Mouse (Mus musculus): ENCODE measurements around the gene Dnlz.

The Dnlz gene

GRCm38 (mm10) chr2:26313394-26313793 lies 38.5 kb downstream of the Dnlz start:
- in situ Hi-C loops (cut with MboI; ENCODE audit: low pct_unique_long_range_greater_than_20kb in 1 of 2, low sequenced_read_pairs in 2 of 2, unreplicated experiment in 1 of 2), result loop anchor here in 1 of 2 experiments (25.0 kb wide), 1 partner anchor 249 kb away; no protein-coding TSS in a partner anchor

GRCm38 (mm10) chr2:26312812-26313211 lies 39.1 kb downstream of the Dnlz start:
- in situ Hi-C loops (cut with MboI; ENCODE audit: low pct_unique_long_range_greater_than_20kb in 1 of 2, low sequenced_read_pairs in 2 of 2, unreplicated experiment in 1 of 2), result loop anchor here in 1 of 2 experiments (25.0 kb wide), 1 partner anchor 249 kb away; no protein-coding TSS in a partner anchor

- in situ Hi-C loops (cut with MboI; ENCODE audit: low pct_unique_long_range_greater_than_20kb in 1 of 2, low sequenced_read_pairs in 2 of 2, unreplicated experiment in 1 of 2), result loop anchor here in 1 of 2 experiments (25.0 kb wide), 1 partner anchor 250 kb away; no protein-coding TSS in a partner anchor
Measured at GRCm38 (mm10) chr2:26311936-26312335, 40.0 kb downstream of the Dnlz start.

GRCm38 (mm10) chr2:26309739-26310138 lies 42.2 kb downstream of the Dnlz start:
- in situ Hi-C loops (cut with MboI; ENCODE audit: low pct_unique_long_range_greater_than_20kb in 1 of 2, low sequenced_read_pairs in 2 of 2, unreplicated experiment in 1 of 2), result loop anchor here in 1 of 2 experiments (25.0 kb wide), 1 partner anchor 253 kb away; no protein-coding TSS in a partner anchor

- in situ Hi-C loops (cut with MboI; ENCODE audit: low pct_unique_long_range_greater_than_20kb in 1 of 2, low sequenced_read_pairs in 2 of 2, unreplicated experiment in 1 of 2), result loop anchor here in 1 of 2 experiments (25.0 kb wide), 1 partner anchor 256 kb away; no protein-coding TSS in a partner anchor
Measured at GRCm38 (mm10) chr2:26306702-26307101, 45.2 kb downstream of the Dnlz start.

- in situ Hi-C loops (cut with MboI; ENCODE audit: low pct_unique_long_range_greater_than_20kb in 1 of 2, low sequenced_read_pairs in 2 of 2, unreplicated experiment in 1 of 2), result loop anchor here in 1 of 2 experiments (25.0 kb wide), 1 partner anchor 257 kb away; no protein-coding TSS in a partner anchor
Measured at GRCm38 (mm10) chr2:26305555-26305954, 46.4 kb downstream of the Dnlz start.

- in situ Hi-C loops (cut with MboI; ENCODE audit: low pct_unique_long_range_greater_than_20kb in 1 of 2, low sequenced_read_pairs in 2 of 2, unreplicated experiment in 1 of 2), result loop anchor here in 1 of 2 experiments (25.0 kb wide), 1 partner anchor 258 kb away; no protein-coding TSS in a partner anchor
Measured at GRCm38 (mm10) chr2:26304711-26305110, 47.2 kb downstream of the Dnlz start.

- in situ Hi-C loops (cut with MboI; ENCODE audit: low pct_unique_long_range_greater_than_20kb in 1 of 2, low sequenced_read_pairs in 2 of 2, unreplicated experiment in 1 of 2), result loop anchor here in 1 of 2 experiments (25.0 kb wide), 1 partner anchor 260 kb away; no protein-coding TSS in a partner anchor
Measured at GRCm38 (mm10) chr2:26302005-26302503, 49.9 kb downstream of the Dnlz start.

GRCm38 (mm10) chr2:26300808-26301174 lies 51.1 kb downstream of the Dnlz start:
- in situ Hi-C loops (cut with MboI; ENCODE audit: low pct_unique_long_range_greater_than_20kb in 1 of 2, low sequenced_read_pairs in 2 of 2, unreplicated experiment in 1 of 2), result loop anchor here in 1 of 2 experiments (25.0 kb wide), 1 partner anchor 262 kb away; no protein-coding TSS in a partner anchor

- in situ Hi-C loops (cut with MboI; ENCODE audit: low pct_unique_long_range_greater_than_20kb in 1 of 2, low sequenced_read_pairs in 2 of 2, unreplicated experiment in 1 of 2), result loop anchor here in 1 of 2 experiments (25.0 kb wide), 1 partner anchor 262 kb away; no protein-coding TSS in a partner anchor
Measured at GRCm38 (mm10) chr2:26300161-26300807, 51.6 kb downstream of the Dnlz start.

- in situ Hi-C loops (cut with MboI; ENCODE audit: low pct_unique_long_range_greater_than_20kb in 1 of 2, low sequenced_read_pairs in 2 of 2, unreplicated experiment in 1 of 2), result no loop called here
Measured at GRCm38 (mm10) chr2:26299336-26299735, 52.6 kb downstream of the Dnlz start.

- in situ Hi-C loops (cut with MboI; ENCODE audit: low pct_unique_long_range_greater_than_20kb in 1 of 2, low sequenced_read_pairs in 2 of 2, unreplicated experiment in 1 of 2), result no loop called here
Measured at GRCm38 (mm10) chr2:26298856-26299230, 53.1 kb downstream of the Dnlz start.

- in situ Hi-C loops (cut with MboI; ENCODE audit: low pct_unique_long_range_greater_than_20kb in 1 of 2, low sequenced_read_pairs in 2 of 2, unreplicated experiment in 1 of 2), result no loop called here
Measured at GRCm38 (mm10) chr2:26298208-26298855, 53.6 kb downstream of the Dnlz start.

All from mouse embryonic stem cell (cell line).